Mouse (Mus musculus) lung, adult 18-20 months (tissue): ENCODE data around the gene Cib4.

ENCODE experiments used
- DNase-seq, 2 experiments: peaks; one replicate each; pipeline ENCODE4 v3.0.0; 2022; ENCODE audit warnings: mixed read lengths in 2 of 2

Gene Cib4

DNA sequence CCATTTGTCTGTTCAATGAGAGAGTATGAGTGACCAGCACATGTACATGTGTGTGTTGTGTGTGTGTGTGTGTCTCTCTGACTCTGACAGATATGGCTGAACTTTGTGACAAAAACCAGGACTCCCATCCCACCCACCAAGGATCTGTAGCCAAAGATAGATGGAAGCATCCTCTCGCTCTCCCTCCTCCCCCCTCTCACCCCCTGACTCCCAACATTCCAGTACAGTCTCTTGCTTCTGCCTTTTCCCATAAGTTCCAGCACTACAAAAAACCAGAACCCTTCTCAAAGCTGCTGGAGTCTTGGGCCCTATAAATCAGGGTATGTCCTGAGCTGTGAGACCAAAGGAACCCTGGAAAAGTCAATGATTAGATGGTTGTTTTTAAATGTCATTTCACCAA, 22.8 kb upstream of the Cib4 start:
- no peak for DNase-seq

GRCm38 (mm10) chr5:30559986-30560493, 14.4 kb upstream of the Cib4 start:
- DNase-seq = no peak

GRCm38 (mm10) chr5:30559421-30559820, 13.8 kb upstream of the Cib4 start:
- no peak for DNase-seq

DNA sequence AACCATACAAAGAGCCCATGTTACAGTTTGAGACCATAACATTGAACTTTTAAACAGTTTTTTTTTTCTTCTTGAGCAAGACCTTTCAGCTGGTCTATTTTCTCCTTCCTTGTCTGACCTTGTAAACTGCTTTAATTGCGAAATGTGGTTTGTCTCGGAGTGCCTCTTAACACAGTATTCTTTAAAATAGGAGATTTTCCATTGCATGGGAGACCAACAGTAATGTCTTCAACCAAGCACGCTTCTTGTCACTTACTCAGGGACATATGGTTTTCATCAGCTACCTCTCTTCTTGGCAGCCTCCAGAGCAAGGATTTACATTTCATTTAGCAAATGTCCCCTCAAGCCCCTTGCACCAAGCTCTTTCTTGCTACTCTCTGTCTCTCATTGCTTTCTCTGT, 10.6 kb upstream of the Cib4 start:
- DNase-seq = peak in 1 of 2 experiments; percentile 8

GRCm38 (mm10) chr5:30554981-30555380, 9.3 kb upstream of the Cib4 start:
- DNase-seq = no peak

GRCm38 (mm10) chr5:30553936-30554335, 8.3 kb upstream of the Cib4 start:
- no peak for DNase-seq

DNA sequence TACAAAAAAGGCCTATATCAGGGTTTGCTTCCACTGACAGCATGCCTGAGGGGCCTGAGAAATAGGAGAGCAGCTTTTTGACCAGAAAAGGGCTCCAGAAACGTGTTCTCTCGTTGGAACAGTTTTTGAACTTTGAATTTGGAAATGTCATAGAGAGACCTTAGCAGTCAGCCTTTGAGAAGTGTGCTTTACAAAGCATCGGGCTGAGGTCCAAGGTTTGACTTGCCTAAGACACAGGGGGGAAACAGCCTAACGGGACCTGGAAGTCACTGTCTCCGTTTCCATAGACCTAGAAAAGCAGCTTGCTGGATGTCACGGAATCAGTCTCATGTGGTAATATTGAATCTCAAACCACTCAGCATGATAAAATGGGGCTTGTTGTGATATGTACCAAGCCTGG, 6.4 kb upstream of the Cib4 start:
- DNase-seq = no peak

DNA sequence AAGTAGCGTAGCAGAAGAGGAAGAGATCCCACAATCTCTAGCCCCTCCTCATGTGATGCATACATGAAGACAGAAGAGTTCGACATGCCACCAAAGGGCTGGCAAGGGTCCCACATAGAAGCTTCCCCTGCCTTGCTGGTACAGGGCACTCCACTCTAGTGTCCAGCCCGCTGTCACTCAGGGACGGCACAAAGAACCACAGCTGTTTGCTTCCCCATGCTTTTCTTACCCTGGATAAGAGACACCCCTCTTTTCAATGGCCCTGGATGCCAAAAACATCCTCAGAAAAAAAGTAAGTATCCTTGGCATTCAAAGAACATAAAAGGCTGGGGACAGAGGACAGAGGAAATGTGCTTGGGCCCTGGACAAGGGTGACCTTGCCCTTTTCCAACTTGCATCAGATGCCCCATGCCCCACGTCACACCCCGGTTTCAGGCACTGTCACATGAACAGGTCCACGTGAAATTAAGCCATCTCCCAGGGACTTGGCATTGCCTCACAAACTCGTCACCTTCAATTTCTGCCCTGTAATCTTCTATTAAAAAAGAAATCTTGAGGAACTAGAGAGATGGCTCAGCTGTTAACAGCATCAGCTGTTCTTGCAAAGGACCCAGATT, 5.5 kb upstream of the Cib4 start:
- peak; percentile 34 to 46 for DNase-seq

DNA sequence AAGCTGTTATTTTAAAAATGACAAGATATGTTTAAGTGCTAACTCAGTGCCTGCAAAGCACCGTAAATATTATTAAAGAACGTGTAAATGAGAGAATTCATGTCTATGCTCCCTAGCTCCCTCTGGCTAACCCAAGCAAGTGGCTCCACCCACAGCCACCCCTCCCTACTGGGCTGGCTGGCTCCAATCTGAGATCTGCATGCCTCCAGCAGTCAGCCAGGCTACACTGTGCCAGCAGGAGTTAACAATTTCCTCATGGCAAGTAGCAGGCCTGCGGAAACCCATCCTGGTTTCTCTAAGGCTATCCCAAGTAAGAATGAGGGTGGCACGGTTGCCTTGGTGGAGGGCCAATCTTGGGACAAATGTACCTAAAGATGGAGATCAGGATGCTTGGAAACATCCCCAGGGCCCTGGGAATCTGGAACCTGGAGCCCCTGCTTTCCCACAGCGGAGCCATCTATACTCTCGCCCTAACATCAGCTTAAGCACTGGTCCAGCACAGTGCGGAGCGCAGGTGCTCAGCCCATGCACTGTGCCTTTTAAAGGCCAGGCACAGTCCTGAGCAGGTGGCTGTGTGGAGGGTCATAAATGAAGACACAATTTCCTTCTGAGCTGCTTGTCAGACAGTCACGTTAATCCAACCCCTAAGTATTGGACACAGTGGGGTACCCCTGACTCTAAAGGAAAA, 4.8 kb upstream of the Cib4 start:
- DNase-seq = peak; percentile 47 to 58

GRCm38 (mm10) chr5:30548681-30549080, 3.0 kb upstream of the Cib4 start:
- DNase-seq = no peak

DNA sequence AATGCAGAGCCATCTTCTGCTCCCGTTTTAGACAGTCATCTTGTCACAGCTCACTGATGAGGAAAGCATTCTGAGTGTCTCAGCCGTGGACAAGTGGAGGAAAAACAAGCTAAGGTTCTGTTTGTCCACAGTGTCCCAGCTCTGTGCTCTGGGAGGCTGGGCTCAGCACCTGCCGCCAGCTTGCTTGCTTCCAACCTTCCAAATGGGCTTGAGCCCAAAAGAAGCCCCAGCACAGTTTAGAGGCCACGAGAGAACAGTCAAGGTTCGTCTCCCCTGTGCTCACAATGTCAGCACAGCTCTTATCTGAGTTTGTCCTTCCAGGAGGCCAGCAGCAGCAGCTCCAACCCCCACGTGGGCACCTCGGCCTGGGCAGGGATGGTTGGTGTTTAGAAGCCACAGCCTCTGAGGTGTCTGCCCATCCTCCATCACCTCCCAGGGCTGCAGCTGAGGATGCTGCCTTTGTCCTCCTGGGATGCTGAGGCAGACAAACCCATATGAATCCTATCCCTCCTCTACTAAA, 9.5 kb downstream of the Cib4 start:
- DNase-seq = no peak

GRCm38 (mm10) chr5:30534637-30535036, 11.0 kb downstream of the Cib4 start:
- DNase-seq = no peak

- no peak for DNase-seq
These were observed 16.7 kb downstream of the Cib4 start for GRCm38 (mm10) chr5:30528906-30529305.

DNA sequence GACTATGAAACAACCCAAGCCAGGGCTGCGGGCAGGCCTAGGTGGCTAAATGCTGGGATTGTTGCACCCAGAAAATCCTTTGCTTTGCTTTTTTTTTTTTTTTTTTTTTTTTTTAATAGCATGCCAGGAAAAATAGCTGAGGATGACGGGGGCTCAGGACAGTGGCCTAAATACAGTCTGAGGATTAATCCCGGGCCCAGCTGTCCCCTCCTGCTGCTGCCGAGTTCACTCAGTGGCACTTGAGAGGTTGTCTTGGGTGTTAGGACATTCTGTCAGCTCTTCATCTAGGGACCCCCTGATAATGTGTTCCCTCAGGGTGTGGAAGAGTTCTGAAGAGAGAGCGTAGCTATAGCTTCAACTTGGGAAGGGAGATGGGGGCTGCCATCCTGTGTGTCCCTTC, 18.5 kb downstream of the Cib4 start:
- no peak for DNase-seq

DNA sequence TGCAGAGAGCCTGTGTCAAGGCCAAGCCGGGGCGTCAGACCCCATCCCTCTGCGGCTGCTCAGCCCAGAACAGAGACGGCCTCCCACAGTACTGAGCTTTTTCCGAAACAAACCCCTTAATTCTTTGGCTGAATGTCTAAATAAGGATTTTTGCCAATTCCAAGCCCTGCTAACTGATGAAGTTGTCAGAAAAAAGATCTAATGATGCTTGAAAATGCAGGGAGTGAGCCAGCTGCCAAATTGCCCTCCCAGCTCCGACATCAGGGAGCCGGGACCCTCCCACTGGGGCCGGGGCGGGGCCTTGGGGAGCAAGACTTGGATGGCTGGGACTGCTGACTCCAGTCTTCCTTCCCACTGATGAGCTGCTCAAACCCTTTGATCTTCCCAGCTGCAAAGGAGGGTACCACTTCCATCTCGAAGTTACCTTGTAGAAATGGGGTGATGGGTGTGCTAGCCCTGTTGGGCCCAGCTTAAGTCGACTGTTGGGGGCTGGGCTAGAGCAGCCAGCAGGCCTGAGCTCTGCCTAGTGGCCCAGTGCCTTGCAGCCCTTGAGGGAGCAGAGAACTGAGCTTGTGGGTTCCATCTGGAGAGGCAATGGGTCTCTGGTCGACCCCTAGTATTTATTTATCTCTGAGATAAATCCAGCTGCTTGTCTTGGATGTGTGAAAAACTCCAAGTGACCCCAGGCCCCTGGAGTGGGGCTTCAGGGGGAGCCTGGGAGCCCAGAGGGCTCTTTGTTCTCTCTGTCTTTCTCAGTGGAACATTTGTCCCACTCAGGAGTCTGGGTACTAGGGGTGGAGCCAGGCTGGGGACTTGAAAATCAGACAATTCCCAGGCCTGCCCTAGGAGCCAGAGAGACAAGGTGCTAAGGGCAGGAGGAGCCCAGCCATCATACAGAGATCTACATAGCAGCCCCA, 19.5 kb downstream of the Cib4 start:
- peak; percentile 50 to 60 for DNase-seq

DNA sequence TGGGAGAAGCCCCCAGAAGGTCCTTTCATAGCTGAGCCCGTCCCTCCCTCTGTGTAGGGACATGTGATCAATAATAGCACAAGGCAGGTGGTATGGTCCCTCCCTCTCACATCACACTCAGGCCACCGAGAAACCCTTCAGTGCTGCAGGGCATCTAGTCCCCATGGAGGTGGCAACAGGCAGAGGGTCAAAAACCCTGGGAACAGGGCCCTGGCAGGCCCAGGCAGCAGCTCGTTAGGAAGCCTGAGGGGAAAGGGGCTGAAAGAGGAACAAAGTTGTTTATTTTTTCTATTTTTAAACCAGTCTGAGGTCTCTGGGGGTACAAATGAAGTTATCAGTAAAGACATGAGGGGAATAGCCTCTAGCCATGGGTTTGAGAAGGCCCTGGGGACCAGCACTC, 21.4 kb downstream of the Cib4 start:
- no peak for DNase-seq

- no peak for DNase-seq
These were observed 22.5 kb downstream of the Cib4 start for GRCm38 (mm10) chr5:30523131-30523530.

GRCm38 (mm10) chr5:30522406-30522805, 23.2 kb downstream of the Cib4 start:
- DNase-seq = no peak

- DNase-seq = no peak
These were observed 25.4 kb downstream of the Cib4 start for GRCm38 (mm10) chr5:30520214-30520732.

GRCm38 (mm10) chr5:30519494-30519893, 26.1 kb downstream of the Cib4 start:
- no peak for DNase-seq

DNA sequence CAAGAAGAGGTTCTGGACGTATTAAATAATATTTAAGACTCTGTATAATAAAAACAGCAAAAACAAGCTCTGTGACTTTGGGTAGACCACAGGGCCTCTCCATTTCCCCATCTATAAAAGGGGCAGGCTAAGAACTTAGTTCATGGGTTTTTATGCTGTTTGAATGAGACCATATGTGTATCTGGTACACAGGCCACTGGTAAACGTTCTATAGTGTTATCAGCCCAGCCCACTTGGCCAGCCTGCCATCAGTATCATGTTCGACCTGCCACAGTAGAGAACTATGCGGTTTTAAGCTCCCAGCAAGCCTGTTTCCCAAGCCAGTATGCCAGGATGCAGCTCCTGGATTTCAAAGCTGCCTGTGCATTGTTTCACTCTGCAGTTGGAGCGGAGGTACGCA, 27.1 kb downstream of the Cib4 start:
- no peak for DNase-seq

GRCm38 (mm10) chr5:30518108-30518507, 27.5 kb downstream of the Cib4 start:
- peak; percentile 20 to 29 for DNase-seq

- peak; percentile 41 to 64 for DNase-seq
These were observed 29.3 kb downstream of the Cib4 start for GRCm38 (mm10) chr5:30516376-30516775.
